Mouse (Mus musculus) bone marrow, adult 2 months (tissue): ENCODE measurements at regions not wholly inside any gene's neighbourhood (a gene's known extent, or its start where the extent isn't known, plus 50 kb on each side); places are given as distances from the start of the nearest gene placed in this dataset.
"Not testable (repeated sequence)": the region's sequence is repeated elsewhere in the genome, so short reads cannot be mapped to it uniquely, and the experiment has no call there.

ENCODE experiments used
- CTCF ChIP-seq: fragments of 200-500 bp; IDR thresholded peaks from 2 replicates; pipeline ENCODE4 v1.5.1; 2011; ENCODE audit warnings: low read length, control low read depth; ENCODE audit not compliant: control insufficient read depth, insufficient read depth
- POLR2A ChIP-seq: fragments of 200-500 bp; IDR thresholded peaks from 2 replicates; pipeline ENCODE4 v1.6.1; 2011; ENCODE audit warnings: low read depth, mild to moderate bottlenecking, control low read depth, low read length, borderline replicate concordance; ENCODE audit not compliant: control insufficient read depth

DNA sequence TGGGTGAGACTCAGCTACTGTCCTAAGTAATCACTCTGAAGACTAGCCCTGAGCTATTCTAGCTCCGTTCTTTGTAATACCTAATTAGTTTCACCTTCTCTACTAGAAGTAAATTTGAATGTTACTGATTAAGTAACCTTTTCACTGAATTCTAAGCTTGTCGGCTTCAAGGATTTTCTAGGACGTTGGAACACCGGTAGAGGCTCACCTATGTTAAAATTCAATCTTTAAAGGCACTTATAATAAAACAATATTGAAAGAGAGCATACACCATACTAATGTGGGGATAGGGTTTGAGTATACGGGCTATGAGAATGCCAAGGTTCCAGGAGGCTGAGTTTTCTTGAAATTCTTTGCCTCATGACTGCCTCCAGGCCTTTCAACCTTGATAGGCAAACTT lies 503.1 kb downstream of the Tns1 start:
- not testable (repeated sequence) for TF ChIP-seq CTCF, POLR2A
